Mouse (Mus musculus) G1E (cell line): ENCODE results near the gene Gm20661. TPM values are rescaled to one million over a fixed set of nuclear protein-coding genes. Genes with fewer than 3 reads are reported as not detected.

Experiments
- ATAC-seq: 2 replicates; pipeline ENCODE4 v1.8.0; 2016; ENCODE audit warnings: mild to moderate bottlenecking; ENCODE audit not compliant: insufficient number of reproducible peaks, poor library complexity, low FRiP score, severe bottlenecking; ENCODE audit errors: extremely low read depth
- DNase-seq: peaks from one replicate; pipeline ENCODE4 v3.0.0; 2012; ENCODE audit warnings: low spot score
- H3K27me3 ChIP-seq: 2 replicates; pipeline ENCODE4 v1.6.1; 2012; ENCODE audit warnings: mild to moderate bottlenecking, low read length, inconsistent platforms; ENCODE audit not compliant: insufficient read depth
- H3K36me3 ChIP-seq: replicated peaks from 2 replicates; pipeline ENCODE3; 2012; ENCODE audit warnings: mild to moderate bottlenecking, inconsistent platforms
- H3K4me1 ChIP-seq: 2 replicates; pipeline ENCODE4 v1.6.1; 2012; ENCODE audit warnings: low read depth, low read length, inconsistent platforms, mixed read lengths; ENCODE audit not compliant: insufficient read depth
- H3K4me3 ChIP-seq: 2 replicates; pipeline ENCODE4 v1.5.1; 2012; ENCODE audit warnings: low read depth, mild to moderate bottlenecking, inconsistent platforms, low read length, moderate library complexity, mixed read lengths
- H3K9me3 ChIP-seq: replicated peaks from 2 replicates; pipeline ENCODE4 v1.6.1; 2012; ENCODE audit warnings: inconsistent platforms
- CTCF ChIP-seq: IDR thresholded peaks from 2 replicates; pipeline ENCODE4 v1.5.1; 2012; ENCODE audit warnings: low read depth, low read length, inconsistent platforms, mixed read lengths
- GATA1 ChIP-seq: IDR thresholded peaks from 2 replicates; pipeline ENCODE4 v1.6.1; 2012; ENCODE audit warnings: borderline replicate concordance, low read length, inconsistent platforms, mixed read lengths
- GATA2 ChIP-seq: IDR thresholded peaks from 2 replicates; pipeline ENCODE4 v1.6.1; 2012; ENCODE audit warnings: low read depth, low read length, inconsistent platforms, borderline replicate concordance
- POLR2AphosphoS5 ChIP-seq: IDR thresholded peaks from 2 replicates; pipeline ENCODE4 v1.6.1; 2012; ENCODE audit warnings: low read depth, low read length, inconsistent platforms; ENCODE audit not compliant: insufficient replicate concordance
- TAL1 ChIP-seq: conservative IDR thresholded peaks from 2 replicates; pipeline ENCODE4 v1.6.1; 2012; ENCODE audit warnings: low read depth, low read length, inconsistent platforms, mixed read lengths
- polyA plus RNA-seq: library from polyadenylated mRNA; stranded (reverse); fragments of >175 nt; gene quantifications from 2 replicates; pipeline ENCODE4 v1.2.3, GENCODE M21; 2012
- total RNA-seq, 2 experiments: library from RNA; stranded (forward) in 1 of 2; stranded (reverse) in 1 of 2; fragments of 200-1000 nt in 1 of 2; fragments of >200 nt in 1 of 2; fragmentation: Nextera tagmentation in 1 of 2; gene quantifications; 2 replicates each; pipeline ENCODE4 v1.2.3; 2014 to 2017

Gene Gm20661
- total RNA-seq (2014; fragmentation: Nextera tagmentation) = 0.75 and 1.0 TPM in 2 replicates
- 1.8 and 2.6 TPM in 2 replicates for total RNA-seq (2017)
- polyA plus RNA-seq = 0.15 TPM in 1 of 2 replicates, not detected in the other

DNA sequence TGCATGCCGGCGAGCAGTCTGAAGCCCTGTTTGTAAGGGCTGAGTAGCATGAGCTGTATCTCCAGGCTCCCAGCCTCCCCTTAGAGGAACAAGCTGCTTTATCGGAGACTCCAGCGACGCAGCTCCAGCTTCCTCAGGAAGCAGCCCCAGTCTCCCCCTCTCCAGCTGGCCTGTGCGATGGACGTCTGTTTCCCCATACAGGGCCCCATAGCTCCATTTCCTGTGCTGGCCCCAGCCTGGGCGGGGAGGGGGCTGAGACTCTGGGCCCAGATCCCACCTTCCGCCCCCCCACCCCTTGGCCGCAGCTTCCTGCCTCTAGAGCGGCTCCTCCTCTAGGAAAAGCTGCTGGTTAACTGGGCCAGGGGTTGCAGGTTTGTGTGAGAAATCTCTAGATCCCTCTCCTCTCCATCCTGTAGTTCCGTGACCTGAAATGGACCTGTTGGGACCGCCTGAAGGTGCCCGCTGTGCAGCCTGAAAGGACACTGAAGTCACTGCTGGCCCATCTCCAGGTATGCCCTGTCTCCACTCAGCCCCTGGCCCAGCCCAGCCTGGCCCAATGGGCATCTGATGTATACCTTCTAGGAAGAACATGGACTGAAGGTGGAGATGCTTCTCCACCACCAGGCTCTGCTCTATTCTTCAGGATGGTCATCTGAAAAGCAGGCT is at the start of gene Gm20661:
TSS of gene Gm20661 (plus strand) at position 378 of the 666 bp plus-strand sequence.
- peaks cover 91% of the 10 kb centered on the region for H3K4me1 ChIP-seq
- ATAC-seq (peak; percentile 69), DNase-seq (peak; percentile 84)
- no peaks in the 10 kb centered on the region for H3K9me3 ChIP-seq
- H3K27me3 ChIP-seq = no peaks in the 10 kb centered on the region
- H3K36me3 ChIP-seq = peaks cover 72% of the 10 kb centered on the region
- no peak for TF ChIP-seq GATA2
- no peak for TF ChIP-seq POLR2AphosphoS5
- no peak for TF ChIP-seq GATA1
- no peak for TF ChIP-seq CTCF
- TF ChIP-seq TAL1 = peak; percentile 90
- peak within 1 kb of the TSS; percentile 83 for H3K4me3 ChIP-seq

GRCm38 (mm10) chr9:107934146-107934545 is 48.7 kb upstream of the Gm20661 start:
- peaks cover 93% of the 10 kb centered on the region for H3K27me3 ChIP-seq
- TF ChIP-seq GATA1 (no peak), CTCF (no peak), GATA2 (no peak), POLR2AphosphoS5 (no peak), TAL1 (no peak)
- DNase-seq (no peak), ATAC-seq (no peak)
- no peaks in the 10 kb centered on the region for H3K36me3 ChIP-seq
- 0 out of 2 replicates have a peak, but pooled peaks cover 4% of the 10 kb centered on the region for H3K4me1 ChIP-seq
- no peaks in the 10 kb centered on the region for H3K9me3 ChIP-seq
- H3K4me3 ChIP-seq = no peak overlapping the region; the same call in 1 of the 2 replicates

DNA sequence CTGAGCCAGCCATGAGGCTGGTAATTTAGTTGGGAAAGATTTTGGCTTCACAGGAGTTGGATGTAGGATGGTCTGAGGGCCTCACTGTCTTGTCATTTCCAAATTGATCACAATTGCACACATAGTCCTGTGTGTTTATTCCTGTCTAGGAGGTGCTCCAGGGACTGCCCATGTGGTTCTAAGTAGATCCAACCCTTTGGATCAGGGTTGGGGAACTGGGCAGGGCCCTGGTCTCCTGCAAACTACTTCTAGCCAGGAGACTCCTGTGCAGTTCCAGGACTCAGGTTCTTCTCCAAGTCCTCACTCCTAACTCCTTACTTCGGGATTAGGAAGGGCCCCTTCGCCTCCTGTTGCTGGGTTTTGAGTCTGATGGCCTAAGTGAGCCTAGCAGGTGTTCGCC is 47.5 kb upstream of the Gm20661 start, which contains the start of gene Camkv:
TSS of gene Camkv (plus strand) at position 301 of the 400 bp plus-strand sequence.
- TF ChIP-seq GATA1 = no peak
- TF ChIP-seq POLR2AphosphoS5 = no peak
- no peak for TF ChIP-seq TAL1
- TF ChIP-seq CTCF = no peak
- no peak for TF ChIP-seq GATA2
- Histone ChIP-seq H3K4me3 (no peak within 1 kb of the TSS), H3K36me3 (no peaks in the 10 kb centered on the region), H3K9me3 (no peaks in the 10 kb centered on the region), H3K4me1 (peaks cover 6% of the 10 kb centered on the region; the same call in 1 of the 2 replicates), H3K27me3 (peaks cover 94% of the 10 kb centered on the region)
- ATAC-seq (no peak), DNase-seq (no peak)

DNA sequence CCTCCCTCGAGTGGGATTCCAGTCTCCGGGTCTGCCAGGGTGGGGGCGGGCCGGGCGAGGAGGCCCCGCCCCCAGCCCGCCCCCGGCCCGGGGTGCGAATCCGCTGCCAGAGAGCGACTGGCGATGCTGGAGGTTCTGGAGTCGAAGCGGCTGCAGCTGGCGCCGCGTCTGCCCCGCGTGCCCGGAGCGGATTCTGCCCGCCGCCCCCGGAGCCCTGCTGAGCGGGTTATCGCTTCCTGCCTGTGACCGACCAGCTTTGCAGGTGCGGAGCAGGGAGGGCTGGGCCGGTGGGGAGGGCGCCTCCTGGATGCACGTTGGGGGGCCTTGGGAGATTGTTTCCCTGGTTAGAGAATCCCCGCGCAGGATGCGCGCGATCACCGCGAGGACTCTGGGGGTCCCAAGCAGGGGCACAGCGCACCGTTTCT is 47.1 kb upstream of the Gm20661 start:
- ATAC-seq = no peak
- Histone ChIP-seq H3K4me3 (no peak overlapping the region), H3K36me3 (no peaks in the 10 kb centered on the region), H3K4me1 (peaks cover 6% of the 10 kb centered on the region; the same call in 1 of the 2 replicates), H3K27me3 (peaks cover 96% of the 10 kb centered on the region), H3K9me3 (no peaks in the 10 kb centered on the region)
- TF ChIP-seq GATA2 (no peak), CTCF (no peak), POLR2AphosphoS5 (no peak), GATA1 (no peak)
- DNase-seq = no peak

GRCm38 (mm10) chr9:107936215-107936822 is 46.5 kb upstream of the Gm20661 start:
- Histone ChIP-seq H3K27me3 (peaks cover 95% of the 10 kb centered on the region), H3K4me3 (no peak overlapping the region), H3K4me1 (peaks cover 6% of the 10 kb centered on the region; the same call in 1 of the 2 replicates), H3K36me3 (no peaks in the 10 kb centered on the region), H3K9me3 (no peaks in the 10 kb centered on the region)
- no peak for DNase-seq
- no peak for TF ChIP-seq GATA1
- TF ChIP-seq TAL1 = no peak
- TF ChIP-seq POLR2AphosphoS5 = no peak
- TF ChIP-seq CTCF = no peak
- TF ChIP-seq GATA2 = no peak
- ATAC-seq = no peak

- H3K4me3 ChIP-seq = no peak overlapping the region
- H3K4me1 ChIP-seq = peaks cover 6% of the 10 kb centered on the region; the same call in 1 of the 2 replicates
- peaks cover 92% of the 10 kb centered on the region for H3K27me3 ChIP-seq
- H3K36me3 ChIP-seq = no peaks in the 10 kb centered on the region
- TF ChIP-seq CTCF (no peak), GATA2 (no peak)
- ATAC-seq (no peak), DNase-seq (no peak)
- H3K9me3 ChIP-seq = no peaks in the 10 kb centered on the region
Observed at GRCm38 (mm10) chr9:107936831-107937230, 46.0 kb upstream of the Gm20661 start.
